Mouse (Mus musculus): Measurements from ENCODE around the gene Ptprg. TPM values are rescaled to one million over a fixed set of nuclear protein-coding genes. Genes with fewer than 3 reads are reported as not detected.

The Ptprg gene
- polyA plus RNA-seq, 1 experiment = 48.6 TPM

GRCm38 (mm10) chr14:12113326-12113725 lies 560.0 kb downstream of the Ptprg start:
- DNase-seq (ENCODE audit: low read depth) = no peak
- TF ChIP-seq CTCF (IDR thresholded peaks at IDR 0.05; ENCODE audit: borderline replicate concordance, extremely low read depth, insufficient read depth, insufficient read length) = no peak

- TF ChIP-seq POLR2A (IDR thresholded peaks at IDR 0.05; ENCODE audit: borderline replicate concordance, extremely low read depth, insufficient read depth, insufficient read length, poor library complexity, severe bottlenecking) (no peak), CTCF (IDR thresholded peaks at IDR 0.05; ENCODE audit: borderline replicate concordance, extremely low read depth, insufficient read depth, insufficient read length) (no peak)
- DNase-seq (ENCODE audit: low read depth) = no peak
Observed at GRCm38 (mm10) chr14:12114016-12114415, 560.7 kb downstream of the Ptprg start.

- peak; percentile 69 for DNase-seq (ENCODE audit: low read depth)
Observed at GRCm38 (mm10) chr14:12119260-12119659, 565.9 kb downstream of the Ptprg start.

GRCm38 (mm10) chr14:12121906-12122305 lies 568.6 kb downstream of the Ptprg start:
- TF ChIP-seq CTCF (IDR thresholded peaks at IDR 0.05; ENCODE audit: borderline replicate concordance, extremely low read depth, insufficient read depth, insufficient read length) = no peak
- TF ChIP-seq POLR2A (IDR thresholded peaks at IDR 0.05; ENCODE audit: borderline replicate concordance, extremely low read depth, insufficient read depth, insufficient read length, poor library complexity, severe bottlenecking) = no peak
- no peak for DNase-seq (ENCODE audit: low read depth)

More at GRCm38 (mm10) chr14:12119260-12119659, 565.9 kb downstream of the Ptprg start:
- TF ChIP-seq CTCF (IDR thresholded peaks at IDR 0.05; ENCODE audit: borderline replicate concordance, extremely low read depth, insufficient read depth, insufficient read length) = no peak
- no peak for TF ChIP-seq POLR2A (IDR thresholded peaks at IDR 0.05; ENCODE audit: borderline replicate concordance, extremely low read depth, insufficient read depth, insufficient read length, poor library complexity, severe bottlenecking)

- DNase-seq (ENCODE audit: low read depth) = no peak
- TF ChIP-seq CTCF (IDR thresholded peaks at IDR 0.05; ENCODE audit: borderline replicate concordance, extremely low read depth, insufficient read depth, insufficient read length) (no peak), POLR2A (IDR thresholded peaks at IDR 0.05; ENCODE audit: borderline replicate concordance, extremely low read depth, insufficient read depth, insufficient read length, poor library complexity, severe bottlenecking) (no peak)
Observed at GRCm38 (mm10) chr14:12124682-12125081, 571.4 kb downstream of the Ptprg start.

- DNase-seq (ENCODE audit: low read depth) = peak; percentile 53
- TF ChIP-seq POLR2A (IDR thresholded peaks at IDR 0.05; ENCODE audit: borderline replicate concordance, extremely low read depth, insufficient read depth, insufficient read length, poor library complexity, severe bottlenecking) = no peak
Observed at GRCm38 (mm10) chr14:12127951-12128350, 574.6 kb downstream of the Ptprg start.

GRCm38 (mm10) chr14:12132046-12132615 lies 578.8 kb downstream of the Ptprg start:
- TF ChIP-seq POLR2A (IDR thresholded peaks at IDR 0.05; ENCODE audit: borderline replicate concordance, extremely low read depth, insufficient read depth, insufficient read length, poor library complexity, severe bottlenecking) (no peak), CTCF (IDR thresholded peaks at IDR 0.05; ENCODE audit: borderline replicate concordance, extremely low read depth, insufficient read depth, insufficient read length) (no peak)
- DNase-seq (ENCODE audit: low read depth) = no peak

GRCm38 (mm10) chr14:12133163-12133562 lies 579.8 kb downstream of the Ptprg start:
- TF ChIP-seq POLR2A (IDR thresholded peaks at IDR 0.05; ENCODE audit: borderline replicate concordance, extremely low read depth, insufficient read depth, insufficient read length, poor library complexity, severe bottlenecking) = no peak
- no peak for TF ChIP-seq CTCF (IDR thresholded peaks at IDR 0.05; ENCODE audit: borderline replicate concordance, extremely low read depth, insufficient read depth, insufficient read length)
- no peak for DNase-seq (ENCODE audit: low read depth)

GRCm38 (mm10) chr14:12134504-12134903 lies 581.2 kb downstream of the Ptprg start:
- TF ChIP-seq CTCF (IDR thresholded peaks at IDR 0.05; ENCODE audit: borderline replicate concordance, extremely low read depth, insufficient read depth, insufficient read length) (no peak), POLR2A (IDR thresholded peaks at IDR 0.05; ENCODE audit: borderline replicate concordance, extremely low read depth, insufficient read depth, insufficient read length, poor library complexity, severe bottlenecking) (no peak)
- no peak for DNase-seq (ENCODE audit: low read depth)

- TF ChIP-seq POLR2A (IDR thresholded peaks at IDR 0.05; ENCODE audit: borderline replicate concordance, extremely low read depth, insufficient read depth, insufficient read length, poor library complexity, severe bottlenecking) = no peak
- no peak for TF ChIP-seq CTCF (IDR thresholded peaks at IDR 0.05; ENCODE audit: borderline replicate concordance, extremely low read depth, insufficient read depth, insufficient read length)
- no peak for DNase-seq (ENCODE audit: low read depth)
Observed at GRCm38 (mm10) chr14:12136536-12136935, 583.2 kb downstream of the Ptprg start.

GRCm38 (mm10) chr14:12139643-12140481 lies 586.5 kb downstream of the Ptprg start:
- TF ChIP-seq CTCF (IDR thresholded peaks at IDR 0.05; ENCODE audit: borderline replicate concordance, extremely low read depth, insufficient read depth, insufficient read length) (peak; percentile 56; the same call in 1 of the 2 replicates), POLR2A (IDR thresholded peaks at IDR 0.05; ENCODE audit: borderline replicate concordance, extremely low read depth, insufficient read depth, insufficient read length, poor library complexity, severe bottlenecking) (no peak)
- DNase-seq (ENCODE audit: low read depth) = peak; percentile 93
